Mouse (Mus musculus) ovary, adult 10 weeks (tissue): ENCODE measurements around the gene Epha10. TPM values are rescaled to one million over a fixed set of nuclear protein-coding genes. Genes with fewer than 3 reads are reported as not detected.

Source experiments
- polyA plus RNA-seq: library from polyadenylated mRNA; stranded (reverse); fragments of 350-450 nt; fragmentation: Illumina TruSeq; extraction: RNeasy Lipid Tissue Mini Kit (QIAGEN cat#74804); gene quantifications from one replicate; pipeline ENCODE4 v1.2.3, GENCODE M21; 2014

Gene Epha10
- not detected for polyA plus RNA-seq

GRCm38 (mm10) chr4:124880599-124880998, at the start of gene Epha10:
Gene Epha10 (plus strand): TSS chr4:124880899.

DNA sequence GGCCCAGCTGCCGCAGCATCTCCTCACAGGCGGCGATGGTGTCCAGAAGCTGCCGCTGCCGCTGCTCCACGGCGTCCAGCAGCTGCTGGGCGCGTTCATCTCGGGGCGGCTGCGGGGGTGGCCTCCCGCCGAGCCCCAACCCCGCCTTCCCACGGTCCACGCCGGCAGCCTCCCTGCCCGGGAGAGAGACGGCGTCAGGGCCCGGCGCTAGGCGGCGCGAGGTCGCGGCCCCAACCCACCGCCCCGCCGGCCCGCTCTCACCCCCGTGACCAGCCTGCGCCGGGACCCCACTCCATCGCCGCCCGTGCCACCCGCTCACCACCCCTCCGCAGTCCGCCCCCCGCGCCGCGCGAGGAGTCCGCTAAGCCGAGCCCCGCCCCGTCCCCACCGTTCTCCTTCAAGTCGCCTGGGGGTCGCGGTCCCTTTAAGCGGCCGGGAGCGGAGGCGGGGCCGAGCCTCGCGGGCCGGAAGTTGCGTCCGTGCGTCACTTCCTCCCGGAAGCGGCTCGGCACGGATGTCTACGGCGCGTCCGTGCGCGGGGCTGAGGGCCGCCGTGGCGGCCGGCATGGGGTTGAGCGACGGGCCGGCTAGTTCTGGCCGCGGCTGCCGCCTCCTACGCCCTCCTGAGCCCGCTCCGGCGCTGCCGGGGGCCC, 30.3 kb upstream of the Epha10 start, which contains the start of gene Yrdc:
TSS of gene Yrdc (plus strand) at position 419 of the 653 bp plus-strand sequence.

DNA sequence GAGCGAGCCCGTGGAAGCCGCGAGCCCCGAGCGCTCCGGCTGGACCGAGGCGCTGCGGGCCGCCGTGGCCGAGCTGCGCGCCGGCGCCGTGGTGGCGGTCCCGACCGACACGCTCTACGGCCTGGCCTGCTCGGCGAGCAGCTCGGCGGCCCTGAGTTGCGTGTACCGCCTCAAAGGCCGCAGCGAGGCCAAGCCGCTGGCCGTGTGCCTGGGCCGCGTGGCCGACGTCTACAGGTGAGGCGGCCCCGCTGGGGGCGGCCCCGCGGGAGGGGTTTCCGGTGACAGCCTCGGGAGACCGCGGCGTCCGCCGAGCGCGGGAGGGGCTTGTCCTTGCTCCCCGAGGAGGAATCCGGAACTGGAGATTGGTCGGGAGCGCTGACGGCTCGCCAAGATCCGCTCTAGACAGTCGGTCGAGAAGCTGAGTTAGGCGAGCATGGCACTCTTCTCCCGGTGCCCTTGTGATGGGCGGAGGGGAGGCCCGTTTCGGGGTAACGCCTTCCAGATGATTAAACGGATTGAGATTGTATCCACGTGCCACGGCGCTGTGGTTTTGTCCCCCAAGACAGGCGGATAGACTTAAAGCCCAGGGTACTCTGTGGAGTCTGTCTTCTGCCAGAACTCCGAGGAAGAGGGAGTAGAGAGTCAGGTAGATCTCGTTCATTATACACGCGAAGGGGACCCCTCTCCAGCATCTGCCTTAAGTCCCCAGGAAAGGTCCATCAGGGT, 29.6 kb upstream of the Epha10 start, which contains the start of gene 1110065P20Rik:
TSS of gene 1110065P20Rik (minus strand) at position 264 of the 726 bp plus-strand sequence.

GRCm38 (mm10) chr4:124861283-124862188, 19.2 kb upstream of the Epha10 start, which contains the start of gene Maneal:
Gene Maneal (minus strand): TSS chr4:124862171.

DNA sequence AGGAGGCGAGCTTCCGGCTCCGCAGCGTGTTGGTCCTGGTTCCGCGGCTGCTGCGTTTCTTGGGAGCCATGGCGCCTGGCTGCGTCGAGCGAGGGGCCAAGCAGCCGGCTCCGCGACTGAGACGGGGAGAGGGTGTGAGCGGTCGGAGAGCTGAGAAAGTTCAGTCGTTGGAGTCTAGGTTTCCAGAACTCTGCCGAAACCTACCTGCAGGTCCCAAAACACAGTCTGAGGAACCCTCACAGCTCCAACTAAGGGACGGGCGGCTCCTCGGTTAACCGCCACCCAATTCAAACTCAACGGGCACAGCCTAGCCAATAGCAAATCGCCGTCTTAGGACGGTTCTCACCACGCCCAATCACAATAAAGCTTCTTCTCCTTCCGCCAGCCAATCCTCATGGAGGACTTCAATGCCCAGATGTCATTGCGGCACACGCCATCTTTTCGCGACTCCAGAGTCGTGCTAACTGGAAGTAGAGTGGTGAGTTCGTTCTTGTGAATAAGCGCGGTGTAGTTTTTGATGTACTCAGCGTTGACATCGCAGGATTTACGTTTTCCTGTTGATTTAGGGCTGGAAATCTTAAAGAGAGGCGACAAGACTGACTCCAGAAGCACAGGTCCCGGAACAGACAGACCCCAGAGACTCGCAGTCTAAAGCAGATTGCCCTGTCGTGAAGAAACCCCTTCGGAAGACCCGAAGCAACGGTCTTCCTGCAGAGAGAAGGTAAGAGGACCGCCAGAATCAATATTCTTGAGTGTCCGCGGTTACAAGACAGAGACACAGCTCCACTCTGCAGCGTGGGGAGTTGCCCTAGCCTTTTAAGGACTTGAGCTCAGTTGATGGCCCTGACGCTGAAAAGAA, 56.1 kb downstream of the Epha10 start, which contains the start of gene 9930104L06Rik:
TSS of gene 9930104L06Rik (plus strand) at position 436 of the 859 bp plus-strand sequence.

GRCm38 (mm10) chr4:124939211-124939610, 58.5 kb downstream of the Epha10 start, which contains the start of gene Cdca8:
Gene Cdca8 (minus strand): TSS chr4:124939311.

Other genes with a start within 250 kb of the Epha10 start
- not detected for gene Pou3f1, start 224.1 kb upstream of the Epha10 start, polyA plus RNA-seq
- gene Utp11, start 187.3 kb upstream of the Epha10 start, polyA plus RNA-seq = 60.9 TPM
- 0.29 TPM for gene Fhl3, start 180.2 kb upstream of the Epha10 start, polyA plus RNA-seq
- gene Sf3a3, start 166.1 kb upstream of the Epha10 start, polyA plus RNA-seq = 57.9 TPM
- gene Inpp5b, start 139.0 kb upstream of the Epha10 start, polyA plus RNA-seq = 23.3 TPM
- gene Mtf1, start 78.8 kb upstream of the Epha10 start, polyA plus RNA-seq = 16.2 TPM
- gene Yrdc, start 30.2 kb upstream of the Epha10 start, polyA plus RNA-seq = 23.4 TPM
- 4.1 TPM for gene 1110065P20Rik, start 29.7 kb upstream of the Epha10 start, polyA plus RNA-seq
- gene Maneal, start 18.7 kb upstream of the Epha10 start, polyA plus RNA-seq = 0.60 TPM
- gene 9930104L06Rik, start 56.1 kb downstream of the Epha10 start, polyA plus RNA-seq = 5.5 TPM
- gene Cdca8, start 58.4 kb downstream of the Epha10 start, polyA plus RNA-seq = 71.4 TPM
- 6.4 TPM for gene Rspo1, start 105.5 kb downstream of the Epha10 start, polyA plus RNA-seq
- gene Gnl2, start 135.7 kb downstream of the Epha10 start, polyA plus RNA-seq = 78.1 TPM
- gene Dnali1, start 184.8 kb downstream of the Epha10 start, polyA plus RNA-seq = 2.6 TPM
- 20.3 TPM for gene Snip1, start 185.8 kb downstream of the Epha10 start, polyA plus RNA-seq
- 32.0 TPM for gene Meaf6, start 204.2 kb downstream of the Epha10 start, polyA plus RNA-seq
- gene Zc3h12a, start 246.9 kb downstream of the Epha10 start, polyA plus RNA-seq = not detected